Mouse (Mus musculus) layer of hippocampus, adult 6 months (tissue): ENCODE measurements around the gene Zfp987. TPM values are rescaled to one million over a fixed set of nuclear protein-coding genes. Genes with fewer than 3 reads are reported as not detected.

Experiments used
- long read RNA-seq, 2 experiments: library from polyadenylated mRNA; unstranded; transcript quantifications; one replicate each; pipeline ENCODE4 v2.0.0; 2019 to 2020
- polyA plus RNA-seq: library from polyadenylated mRNA; unstranded; fragments of <200 nt; fragmentation: Nextera tagmentation; gene quantifications from 2 replicates; pipeline ENCODE4 v1.2.3, GENCODE M21; 2021

Zfp987 gene
- polyA plus RNA-seq: not detected in 2 replicates
- long read RNA-seq, experiment 1: 0 reads
- long read RNA-seq, experiment 2: 0 reads

GRCm38 (mm10) chr4:146096998-146097397, at the start of gene Zfp987:
Zfp987 (plus strand) TSS chr4:146097298.

GRCm38 (mm10) chr4:146156524-146156923, 59.4 kb downstream of the Zfp987 start, which contains the start of gene Zfp600:
Zfp600 (plus strand) TSS chr4:146156824.

Other genes with a start within 250 kb of the Zfp987 start
- not detected in 2 replicates for gene Zfp986, start 228.5 kb upstream of the Zfp987 start, polyA plus RNA-seq
- not detected in 2 replicates for gene Zfp600, start 59.5 kb downstream of the Zfp987 start, polyA plus RNA-seq